Mouse (Mus musculus) ES-E14 (cell line): ENCODE measurements around the gene Stat5a. TPM values are rescaled to one million over a fixed set of nuclear protein-coding genes. Genes with fewer than 3 reads are reported as not detected.
A peak's percentile ranks its signal among the peaks of the same experiment; 100 is the strongest.

Experiments used
- DNase-seq: peaks from one replicate; pipeline ENCODE4 v3.0.0-alpha.2; 2013; ENCODE audit warnings: low read depth, low spot score
- H3K27ac ChIP-seq: 2 replicates; pipeline ENCODE4 v1.5.1; 2012; ENCODE audit warnings: low read depth, mild to moderate bottlenecking, low read length, moderate library complexity, mixed read lengths; ENCODE audit not compliant: poor library complexity, insufficient read depth, severe bottlenecking
- H3K36me3 ChIP-seq: 2 replicates; pipeline ENCODE4 v1.6.1; 2012; ENCODE audit warnings: mild to moderate bottlenecking, low read length, moderate library complexity, mixed read lengths; ENCODE audit not compliant: control insufficient read depth, poor library complexity, insufficient read depth, severe bottlenecking
- H3K4me1 ChIP-seq, 2 experiments: fragments of 150-350 bp in 1 of 2; sonication (generic) in 1 of 2; 2 replicates each; pipeline ENCODE4 v1.6.1; 2012; ENCODE audit warnings: low read length in 2 of 2, mild to moderate bottlenecking in 1 of 2, mixed read lengths in 1 of 2; ENCODE audit not compliant: control insufficient read depth in 2 of 2, insufficient read depth in 2 of 2, poor library complexity in 1 of 2
- H3K4me3 ChIP-seq, 2 experiments: fragments of 150-350 bp in 1 of 2; sonication (generic) in 1 of 2; 2 replicates each; pipeline ENCODE4 v1.5.1; 2012; ENCODE audit warnings: low read length in 2 of 2, low read depth in 1 of 2, mild to moderate bottlenecking in 1 of 2, mixed read lengths in 1 of 2; ENCODE audit not compliant: insufficient read depth in 1 of 2, poor library complexity in 1 of 2, severe bottlenecking in 1 of 2
- H3K9ac ChIP-seq: 2 replicates; pipeline ENCODE4 v1.6.1; 2012; ENCODE audit warnings: low read depth, mild to moderate bottlenecking, low read length, mixed read lengths; ENCODE audit not compliant: poor library complexity, insufficient read depth, severe bottlenecking
- H3K9me3 ChIP-seq: fragments of 150-350 bp; sonication (generic); 2 replicates; pipeline ENCODE4 v1.6.1; 2012; ENCODE audit warnings: low read depth, mild to moderate bottlenecking, low read length; ENCODE audit not compliant: control insufficient read depth, insufficient read depth
- CHD2 ChIP-seq: IDR thresholded peaks from 2 replicates; pipeline ENCODE4 v1.6.1; 2014; ENCODE audit warnings: mild to moderate bottlenecking, low read depth, low read length, inconsistent platforms
- HCFC1 ChIP-seq: IDR thresholded peaks from 2 replicates; pipeline ENCODE4 v1.6.1; 2012; ENCODE audit warnings: low read length, inconsistent platforms, borderline replicate concordance; ENCODE audit not compliant: insufficient read depth
- MAFK ChIP-seq: IDR thresholded peaks from 2 replicates; pipeline ENCODE4 v1.6.1; 2014; ENCODE audit warnings: mild to moderate bottlenecking, low read depth, low read length, inconsistent platforms; ENCODE audit not compliant: insufficient read depth
- ZC3H11A ChIP-seq: IDR thresholded peaks from 2 replicates; pipeline ENCODE4 v1.6.1; 2012; ENCODE audit warnings: low read depth, mild to moderate bottlenecking, inconsistent platforms, low read length, borderline replicate concordance
- ZNF384 ChIP-seq: IDR thresholded peaks from 2 replicates; pipeline ENCODE4 v1.6.1; 2012; ENCODE audit warnings: low read depth, low read length, inconsistent platforms
- in situ Hi-C, 2 experiments: fragments of 600-800 bp; cut with MboI; formaldehyde crosslinking; loops; one replicate each; pipeline ENCODE4 v1.15.1; 2025; ENCODE audit warnings: low sequenced_read_pairs in 2 of 2, inconsistent platforms in 1 of 2; ENCODE audit not compliant: unreplicated experiment in 2 of 2
- total RNA-seq: library from RNA; depleted of rRNA; stranded (reverse); fragments of 300-350 nt; gene quantifications from 2 replicates; pipeline ENCODE4 v1.2.3, GENCODE M21; 2012

The Stat5a gene
- total RNA-seq, 1 experiment, result 1.7 TPM

GRCm38 (mm10) chr11:100847572-100847971 is 11.6 kb upstream of the Stat5a start:
- Histone ChIP-seq H3K4me3 (no peak overlapping the region), H3K4me1 (peaks cover 0 to 2% of the 10 kb centered on the region in 2 experiments; a peak in 2 of 4 replicates), H3K27ac (no peak overlapping the region), H3K9me3 (no peaks in the 10 kb centered on the region), H3K9ac (no peak overlapping the region), H3K36me3 (no peaks in the 10 kb centered on the region)
- TF ChIP-seq ZC3H11A (no peak), ZNF384 (no peak), HCFC1 (no peak), CHD2 (no peak), MAFK (no peak)
- in situ Hi-C loops, result no loop called here
- DNase-seq, result no peak

DNA sequence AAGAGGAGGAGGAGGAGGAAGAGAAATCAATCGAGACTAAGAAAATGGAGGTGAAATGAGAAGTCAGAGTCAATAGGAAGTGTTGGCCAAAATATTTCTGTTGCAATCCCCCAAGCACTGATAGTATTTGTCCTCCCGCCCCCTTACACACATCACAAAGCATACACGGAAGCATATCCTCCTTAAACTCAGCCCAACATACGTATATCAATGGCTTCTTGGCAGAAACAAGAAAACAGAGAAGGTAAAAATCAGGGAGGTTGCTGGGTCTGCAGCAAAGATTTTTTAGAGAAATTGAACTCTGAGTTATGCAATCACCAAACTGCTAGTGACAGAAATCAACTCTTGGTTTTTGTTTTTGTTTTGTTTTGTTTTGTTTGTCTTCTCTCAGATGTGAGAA is 11.1 kb upstream of the Stat5a start:
- in situ Hi-C loops, result no loop called here
- H3K36me3 ChIP-seq, result no peaks in the 10 kb centered on the region
- TF ChIP-seq ZC3H11A, result no peak
- no peak for TF ChIP-seq HCFC1
- TF ChIP-seq CHD2, result no peak
- TF ChIP-seq MAFK, result no peak
- no peak for TF ChIP-seq ZNF384
- no peaks in the 10 kb centered on the region for H3K9me3 ChIP-seq
- H3K9ac ChIP-seq, result no peak overlapping the region
- H3K27ac ChIP-seq, result no peak overlapping the region
- H3K4me3 ChIP-seq, result no peak overlapping the region
- DNase-seq, result no peak
- H3K4me1 ChIP-seq, result peaks cover 0 to 2% of the 10 kb centered on the region in 2 experiments; a peak in 2 of 4 replicates

DNA sequence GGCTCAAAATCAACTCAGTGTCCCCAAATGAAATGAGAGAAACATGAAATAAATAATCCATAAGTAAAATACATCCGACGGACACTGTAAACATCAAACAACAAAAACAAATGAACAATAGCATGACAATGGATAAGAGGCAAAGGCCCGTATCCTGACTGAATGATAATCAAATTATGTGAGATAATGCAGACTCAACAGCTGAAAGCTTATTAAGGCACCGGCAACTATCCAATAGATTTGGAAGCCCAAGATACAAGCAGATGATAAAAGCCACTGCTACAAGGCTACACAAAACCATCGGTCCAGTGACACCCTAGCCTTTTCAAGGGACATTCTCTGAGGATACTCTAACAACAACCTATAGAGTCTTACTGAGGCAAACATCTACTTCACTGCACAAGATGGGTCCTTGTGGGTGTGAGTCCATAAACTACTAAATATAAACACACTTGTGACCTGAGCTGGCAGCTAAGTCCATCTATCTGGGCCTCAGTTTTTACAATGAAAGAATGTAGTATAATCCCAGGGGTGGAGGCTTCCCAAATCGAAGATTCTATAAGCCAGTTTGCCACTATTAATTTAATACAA is 10.3 kb upstream of the Stat5a start:
- Histone ChIP-seq H3K36me3 (no peaks in the 10 kb centered on the region), H3K9ac (no peak overlapping the region), H3K9me3 (no peaks in the 10 kb centered on the region), H3K27ac (no peak overlapping the region), H3K4me3 (no peak overlapping the region), H3K4me1 (peaks cover 0 to 2% of the 10 kb centered on the region in 2 experiments; a peak in 2 of 4 replicates)
- TF ChIP-seq MAFK (no peak), HCFC1 (no peak), ZC3H11A (no peak), ZNF384 (no peak), CHD2 (no peak)
- DNase-seq, result no peak
- in situ Hi-C loops, result no loop called here

DNA sequence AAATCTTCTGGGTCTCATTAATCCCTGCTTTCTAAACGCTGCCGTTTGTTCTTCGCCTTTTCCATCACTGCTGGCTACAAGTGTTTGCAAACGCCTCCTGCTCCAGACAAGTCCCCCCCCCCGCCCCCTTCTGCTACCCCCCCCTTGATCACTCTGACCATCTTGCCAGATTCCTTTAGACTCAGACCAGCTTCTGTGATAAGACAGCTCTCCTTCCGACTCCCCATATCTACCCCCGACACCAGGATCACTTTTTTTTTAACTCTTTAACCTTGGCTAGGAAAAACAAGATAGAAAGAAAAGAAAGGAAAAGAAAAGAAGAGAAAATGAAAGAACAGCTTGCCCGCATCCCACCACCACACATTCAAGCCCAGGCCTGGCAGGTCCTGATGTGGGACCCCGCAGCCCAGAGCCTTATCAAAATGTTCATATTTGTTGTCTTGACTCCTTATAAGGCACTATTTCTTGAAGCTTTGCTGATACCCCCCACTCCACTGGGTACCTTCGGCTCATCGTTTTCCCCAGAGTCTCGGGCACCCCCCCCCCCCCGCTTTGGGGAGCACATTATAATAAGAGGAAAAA is 9.6 kb upstream of the Stat5a start:
- DNase-seq, result no peak
- H3K9ac ChIP-seq, result peak overlapping the region; percentile 87
- no peaks in the 10 kb centered on the region for H3K36me3 ChIP-seq
- in situ Hi-C loops, result no loop called here
- peaks cover 0 to 2% of the 10 kb centered on the region in 2 experiments; a peak in 2 of 4 replicates for H3K4me1 ChIP-seq
- TF ChIP-seq ZNF384 (no peak), HCFC1 (no peak), ZC3H11A (no peak)
- H3K9me3 ChIP-seq, result no peaks in the 10 kb centered on the region
- peak overlapping the region; percentile 63 to 89 for H3K4me3 ChIP-seq
- no peak overlapping the region for H3K27ac ChIP-seq
